12 mouse cellular contexts compared by ENCODE assay signal in genomic region chr3:88762401-88762831, GRCm38 (mm10). TPM values are rescaled to one million over a fixed set of nuclear protein-coding genes. Genes with fewer than 3 reads are reported as not detected.
DNase-seq lines count a peak whose midpoint lies in the region; ATAC-seq and TF ChIP-seq lines count a peak whose summit lies in the region.
"Had no signal": no experiment of that assay in that cellular context is flagged by ENCODE, and none has a peak within 500 bp of the region (broad histone marks: within the 10 kb centered on the region; RNA-seq: fewer than 3 reads in every experiment).

No protein-coding gene starts in this region.

- TF ChIP-seq POLR2A in ES-Bruce4 (IDR thresholded peaks at IDR 0.05; ENCODE audit: insufficient read depth, low read length): no peak

- no peak for ATAC-seq in intestine, postnatal 0 days
- ATAC-seq in intestine, embryonic 15.5 days: no peak
- ATAC-seq: inflammation-experienced regulatory T-cells, adult 6 months had no signal

- intact Hi-C loops in gastrocnemius, postnatal 36 days (cut with DNase I): no loop called here

- H3K9ac ChIP-seq in intestine, postnatal 0 days (ENCODE audit: low read depth, low read length): no peak overlapping the region
- no peak overlapping the region for H3K9ac ChIP-seq in intestine, embryonic 15.5 days
- no peak overlapping the region for H3K9ac ChIP-seq in ES-Bruce4 (ENCODE audit: low read depth, poor library complexity, severe bottlenecking)

- no peaks in the 10 kb centered on the region for H3K27me3 ChIP-seq in intestine, postnatal 0 days (replicated peaks; ENCODE audit: control insufficient read depth, insufficient read depth, low read length)
- no peaks in the 10 kb centered on the region for H3K27me3 ChIP-seq in intestine, embryonic 15.5 days (replicated peaks)
- H3K27me3 ChIP-seq in ES-Bruce4 (ENCODE audit: control insufficient read depth, insufficient read depth, low read length, poor library complexity, severe bottlenecking): no peaks in the 10 kb centered on the region

- H3K4me2 ChIP-seq in intestine, postnatal 0 days (replicated peaks; ENCODE audit: low read depth): no peak overlapping the region
- H3K4me2 ChIP-seq in intestine, embryonic 15.5 days (replicated peaks): no peak overlapping the region

- no peaks in the 10 kb centered on the region; the same call in 1 of the 2 replicates for H3K36me3 ChIP-seq in intestine, postnatal 0 days (ENCODE audit: control insufficient read depth, insufficient read depth)
- no peaks in the 10 kb centered on the region for H3K36me3 ChIP-seq in intestine, embryonic 15.5 days
- H3K36me3 ChIP-seq in ES-Bruce4 (ENCODE audit: control insufficient read depth, insufficient read depth, low read length, poor library complexity, severe bottlenecking): no peaks in the 10 kb centered on the region

- H3K9me3 ChIP-seq in intestine, postnatal 0 days (ENCODE audit: control insufficient read depth): no peaks in the 10 kb centered on the region
- H3K9me3 ChIP-seq in intestine, embryonic 15.5 days: no peaks in the 10 kb centered on the region
- H3K9me3 ChIP-seq in ES-Bruce4 (replicated peaks; ENCODE audit: control insufficient read depth, insufficient read depth, low read length, poor library complexity, severe bottlenecking): no peaks in the 10 kb centered on the region

- no peaks in the 10 kb centered on the region for H3K4me1 ChIP-seq in intestine, postnatal 0 days (replicated peaks; ENCODE audit: control insufficient read depth, insufficient read depth, low read length)
- peaks cover 11% of the 10 kb centered on the region for H3K4me1 ChIP-seq in intestine, embryonic 15.5 days (replicated peaks)
- no peaks in the 10 kb centered on the region for H3K4me1 ChIP-seq in ES-Bruce4 (ENCODE audit: control insufficient read depth, insufficient read depth, low read length)

- no peak for TF ChIP-seq EP300 in ES-Bruce4 (IDR thresholded peaks at IDR 0.05; ENCODE audit: insufficient read depth, low read depth, low read length)

- DNase-seq in cerebellum, adult 11-12 months: peak; percentile 34
- DNase-seq in cerebellum, adult 11 months: no peak
- DNase-seq in heart, postnatal 4 days: peak; percentile 41
- DNase-seq in gastrocnemius, adult 8-10 months (ENCODE audit: low spot score in 2 of 2): no peak
- DNase-seq in gastrocnemius, postnatal 36 days: no peak
- DNase-seq: layer of hippocampus, postnatal 36 days; lung, postnatal 14 days had no signal

- no peak overlapping the region for H3K4me3 ChIP-seq in intestine, postnatal 0 days (ENCODE audit: low read depth, low read length)
- no peak overlapping the region for H3K4me3 ChIP-seq in intestine, embryonic 15.5 days (replicated peaks)
- H3K4me3 ChIP-seq in ES-Bruce4 (ENCODE audit: low read depth, low read length): no peak overlapping the region
- H3K4me3 ChIP-seq: erythroblast, embryonic 14.5 days had no signal

- TF ChIP-seq CTCF in intestine, postnatal 0 days (IDR thresholded peaks at IDR 0.05; ENCODE audit: low read depth): peak; percentile 42
- TF ChIP-seq CTCF in ES-Bruce4 (IDR thresholded peaks at IDR 0.05; ENCODE audit: low read depth, low read length): peak; percentile 63

- no peak overlapping the region for H3K27ac ChIP-seq in intestine, postnatal 0 days (ENCODE audit: low read depth, low read length)
- no peak overlapping the region for H3K27ac ChIP-seq in intestine, embryonic 15.5 days
- H3K27ac ChIP-seq in ES-Bruce4 (ENCODE audit: insufficient read depth, low read length): no peak overlapping the region

- WGBS in intestine, postnatal 0 days: 63% methylated on average over 6 of the region's 6 CpGs
- 62% methylated on average over 6 of the region's 6 CpGs for WGBS in intestine, embryonic 15.5 days

RNA-seq across cellular contexts. Expression of gene Syt11, which starts 12.5 kb away (rescaled TPM):
- polyA plus RNA-seq in intestine, postnatal 0 days (2015; fragmentation: Nextera tagmentation; extraction: Ambion mirVana): 8.6 and 10.1 TPM in 2 replicates
- polyA plus RNA-seq in intestine, embryonic 15.5 days (2015; fragmentation: Nextera tagmentation; extraction: Ambion mirVana): 20.3 and 22.2 TPM in 2 replicates
- polyA plus RNA-seq in ES-Bruce4 (2011; ENCODE audit: insufficient read depth, insufficient read length, low read depth, missing spikeins): 9.0 and 9.5 TPM in 2 replicates
- total RNA-seq in heart, postnatal 4 days (2021): 1 to 10 TPM; 5.0 to 7.1 TPM
- 1 to 10 TPM; 4.0 to 6.3 (median 4.6) TPM for total RNA-seq in gastrocnemius, adult 8-10 months (2022)
- 1 to 10 TPM; 2.1 to 3.1 TPM for total RNA-seq in gastrocnemius, postnatal 36 days (2021)

RNA-seq across cellular contexts. Expression of gene Rit1, which starts 45.8 kb away (rescaled TPM):
- polyA plus RNA-seq in intestine, postnatal 0 days (2015; fragmentation: Nextera tagmentation; extraction: Ambion mirVana): 48.8 and 50.2 TPM in 2 replicates
- 44.9 and 52.7 TPM in 2 replicates for polyA plus RNA-seq in intestine, embryonic 15.5 days (2015; fragmentation: Nextera tagmentation; extraction: Ambion mirVana)
- 10.1 and 10.4 TPM in 2 replicates for polyA plus RNA-seq in ES-Bruce4 (2011; ENCODE audit: insufficient read depth, insufficient read length, low read depth, missing spikeins)
- 10 to 100 TPM; 43.4 to 48.0 TPM for total RNA-seq in heart, postnatal 4 days (2021)
- 10 to 100 TPM; 18.4 to 27.6 (median 20.6) TPM for total RNA-seq in gastrocnemius, adult 8-10 months (2022)
- 10 to 100 TPM; 16.5 to 20.5 TPM for total RNA-seq in gastrocnemius, postnatal 36 days (2021)

Comparison
In these comparisons a context has a peak if more than half of its experiments do, and no peak if none do; other contexts are left out.
1. DNase-seq: peak in cerebellum, adult 11-12 months (single experiment) and heart, postnatal 4 days (single experiment); none in cerebellum, adult 11 months (single experiment), gastrocnemius, adult 8-10 months (0 of 2) and gastrocnemius, postnatal 36 days (0 of 2).